Mouse (Mus musculus): Measurements from ENCODE around the gene Tmem212.

DNA sequence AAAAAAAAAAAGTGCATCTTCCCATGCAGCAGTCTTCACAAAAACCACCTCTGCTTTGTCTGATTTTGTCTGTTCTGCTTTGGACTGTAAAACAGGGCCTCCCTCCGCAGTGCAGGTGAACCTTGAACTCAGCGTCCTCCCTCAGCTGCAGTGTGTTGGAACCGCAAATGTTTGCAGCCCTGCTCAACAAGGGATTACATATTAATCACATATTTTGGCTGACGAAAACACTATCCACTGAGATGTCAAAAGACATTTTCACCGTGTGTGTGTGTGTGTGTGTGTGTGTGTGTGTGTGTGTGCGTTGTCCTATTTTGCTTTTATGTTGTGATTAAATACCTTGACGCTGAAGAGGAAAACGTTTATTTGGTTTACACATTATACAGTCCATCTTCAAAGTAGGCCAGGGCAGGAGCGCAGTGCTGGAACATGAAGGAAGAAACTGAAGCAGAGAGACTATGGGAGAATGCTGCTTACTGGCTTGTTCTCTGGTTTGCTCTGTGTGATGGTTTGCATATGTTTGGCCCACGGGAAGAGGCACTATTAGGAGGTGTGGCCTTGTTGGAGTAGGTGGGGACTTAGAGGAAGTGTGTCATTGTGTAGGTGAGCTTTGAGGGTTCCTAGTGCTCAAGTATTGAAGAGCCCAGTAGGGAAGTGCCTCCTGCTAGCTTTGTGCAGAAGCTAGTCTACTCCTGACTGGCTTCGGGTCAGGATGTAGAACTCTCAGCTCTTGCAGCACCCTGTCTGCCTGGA, 25.3 kb upstream of the Tmem212 start:
- TF ChIP-seq POLR2A (IDR thresholded peaks at IDR 0.05; ENCODE audit: control insufficient read depth, low read depth, low read length) (no peak), CTCF (IDR thresholded peaks at IDR 0.05; ENCODE audit: control insufficient read depth, insufficient read depth, insufficient replicate concordance, low read depth, low read length) (no peak)
